Mouse (Mus musculus) layer of hippocampus, adult 8-10 months (tissue): ENCODE results near the gene Fsd1l. TPM values are rescaled to one million over a fixed set of nuclear protein-coding genes. Genes with fewer than 3 reads are reported as not detected.
A peak's percentile ranks its signal among the peaks of the same experiment; 100 is the strongest.

ENCODE experiments used
- DNase-seq, 2 experiments: peaks; one replicate each; pipeline ENCODE4 v3.0.0; 2022; ENCODE audit warnings: low spot score in 2 of 2
- total RNA-seq, 4 experiments: library from RNA; stranded (reverse); gene quantifications; 2 replicates each; pipeline ENCODE4 v1.2.4; 2022

Gene Fsd1l
- total RNA-seq, result 10 to 100 TPM; 29.1 to 41.2 (median 36.7) TPM

- DNase-seq, result peak; percentile 57 to 73
Observed at GRCm38 (mm10) chr4:53631316-53632010, at the start of gene Fsd1l. Fsd1l (plus strand) TSS chr4:53631471.

GRCm38 (mm10) chr4:53587676-53588075, 43.6 kb upstream of the Fsd1l start:
- no peak for DNase-seq

GRCm38 (mm10) chr4:53588936-53589335, 42.3 kb upstream of the Fsd1l start:
- no peak for DNase-seq

- DNase-seq, result no peak
Observed at GRCm38 (mm10) chr4:53589466-53589865, 41.8 kb upstream of the Fsd1l start.

- no peak for DNase-seq
Observed at GRCm38 (mm10) chr4:53590163-53590562, 41.1 kb upstream of the Fsd1l start.

GRCm38 (mm10) chr4:53590691-53591447, 40.4 kb upstream of the Fsd1l start:
- no peak for DNase-seq

GRCm38 (mm10) chr4:53591536-53591935, 39.7 kb upstream of the Fsd1l start:
- DNase-seq, result no peak

GRCm38 (mm10) chr4:53591941-53592340, 39.3 kb upstream of the Fsd1l start:
- DNase-seq, result no peak

- DNase-seq, result no peak
Observed at GRCm38 (mm10) chr4:53592386-53592785, 38.9 kb upstream of the Fsd1l start.

- peak; percentile 48 to 66 for DNase-seq
Observed at GRCm38 (mm10) chr4:53594204-53594603, 37.1 kb upstream of the Fsd1l start.

- DNase-seq, result no peak
Observed at GRCm38 (mm10) chr4:53595246-53596062, 35.8 kb upstream of the Fsd1l start.

- no peak for DNase-seq
Observed at GRCm38 (mm10) chr4:53596063-53596895, 35.0 kb upstream of the Fsd1l start.

GRCm38 (mm10) chr4:53600462-53600861, 30.8 kb upstream of the Fsd1l start:
- no peak for DNase-seq

GRCm38 (mm10) chr4:53614576-53615225, 16.6 kb upstream of the Fsd1l start:
- DNase-seq, result no peak

- no peak for DNase-seq
Observed at GRCm38 (mm10) chr4:53617968-53618367, 13.3 kb upstream of the Fsd1l start.

GRCm38 (mm10) chr4:53620104-53620503, 11.2 kb upstream of the Fsd1l start:
- no peak for DNase-seq

- no peak for DNase-seq
Observed at GRCm38 (mm10) chr4:53621084-53621483, 10.2 kb upstream of the Fsd1l start.

GRCm38 (mm10) chr4:53621490-53621889, 9.8 kb upstream of the Fsd1l start:
- no peak for DNase-seq

- no peak for DNase-seq
Observed at GRCm38 (mm10) chr4:53623711-53624110, 7.6 kb upstream of the Fsd1l start.

- peak; percentile 54 to 64 for DNase-seq
Observed at GRCm38 (mm10) chr4:53624816-53625215, 6.5 kb upstream of the Fsd1l start.
